Mouse (Mus musculus): ENCODE measurements around the gene Rbbp4. TPM values are rescaled to one million over a fixed set of nuclear protein-coding genes. Genes with fewer than 3 reads are reported as not detected.

Rbbp4 gene
- total RNA-seq, 2 experiments from 2014 or later: 122 to 259 TPM

DNA sequence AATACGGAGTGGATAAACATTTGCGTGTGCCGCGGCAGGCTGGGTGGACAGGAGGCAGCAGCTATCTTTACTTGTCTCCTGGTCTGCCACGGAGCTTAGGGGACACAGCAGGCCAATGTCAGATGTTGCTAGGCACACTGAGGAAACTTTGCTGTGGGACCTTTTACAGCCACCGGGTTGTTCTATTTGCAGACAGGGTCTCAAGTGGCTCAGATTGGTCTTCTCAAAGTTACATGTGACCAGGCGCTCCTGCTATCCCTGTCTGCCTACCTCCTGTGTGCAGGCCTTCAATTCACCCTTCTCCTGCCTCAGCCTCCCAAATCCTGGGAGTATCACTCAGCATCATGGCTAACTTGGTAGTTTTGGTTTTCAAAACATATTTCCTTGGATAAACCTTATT is 39.1 kb downstream of the Rbbp4 start:
- no peak for ATAC-seq (replicated peaks; ENCODE audit: poor library complexity)

DNA sequence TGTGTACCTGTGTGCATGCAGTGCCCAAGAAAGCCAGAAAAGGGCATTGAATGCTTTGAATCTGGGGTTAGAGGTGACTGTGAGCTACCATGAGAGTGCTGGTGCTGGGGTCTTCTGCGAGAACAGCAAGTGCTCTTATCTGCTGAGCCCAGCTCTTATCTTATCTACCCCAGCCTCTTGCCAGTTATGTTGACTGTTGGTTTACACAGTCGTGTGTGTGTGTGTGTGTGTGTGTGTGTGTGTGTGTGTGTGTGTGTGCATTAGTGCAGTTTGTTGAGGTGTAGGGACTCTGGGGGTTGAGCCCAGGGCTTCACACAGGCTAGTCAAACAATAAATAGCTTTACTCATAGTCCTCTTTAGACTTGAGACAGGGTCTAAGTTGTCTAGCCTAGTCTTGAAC is 40.0 kb downstream of the Rbbp4 start:
- ATAC-seq (replicated peaks; ENCODE audit: poor library complexity): peak; percentile 71

DNA sequence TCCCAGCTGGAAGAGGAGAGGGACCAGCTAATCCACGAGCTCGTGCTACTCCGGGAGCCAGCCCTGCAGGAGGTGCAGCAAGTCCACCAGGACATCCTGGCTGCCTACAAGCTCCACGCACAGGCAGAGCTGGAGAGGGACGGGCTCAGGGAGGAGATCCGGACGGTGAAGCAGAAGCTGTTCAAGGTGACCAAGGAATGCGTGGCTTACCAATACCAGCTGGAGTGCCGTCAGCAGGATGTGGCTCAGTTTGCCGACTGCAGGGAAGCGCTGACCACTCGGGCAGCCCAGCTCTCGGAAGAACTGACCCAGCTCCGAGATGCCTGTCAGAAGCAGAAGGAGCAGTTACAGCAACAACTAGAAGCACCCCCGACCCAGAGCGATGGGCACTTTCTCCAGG is 41.5 kb downstream of the Rbbp4 start:
- ATAC-seq (replicated peaks; ENCODE audit: poor library complexity): no peak

- ATAC-seq (replicated peaks; ENCODE audit: poor library complexity): peak; percentile 41; the same call in 1 of the 2 replicates
Measured at GRCm38 (mm10) chr4:129292831-129293230, 42.3 kb downstream of the Rbbp4 start.

DNA sequence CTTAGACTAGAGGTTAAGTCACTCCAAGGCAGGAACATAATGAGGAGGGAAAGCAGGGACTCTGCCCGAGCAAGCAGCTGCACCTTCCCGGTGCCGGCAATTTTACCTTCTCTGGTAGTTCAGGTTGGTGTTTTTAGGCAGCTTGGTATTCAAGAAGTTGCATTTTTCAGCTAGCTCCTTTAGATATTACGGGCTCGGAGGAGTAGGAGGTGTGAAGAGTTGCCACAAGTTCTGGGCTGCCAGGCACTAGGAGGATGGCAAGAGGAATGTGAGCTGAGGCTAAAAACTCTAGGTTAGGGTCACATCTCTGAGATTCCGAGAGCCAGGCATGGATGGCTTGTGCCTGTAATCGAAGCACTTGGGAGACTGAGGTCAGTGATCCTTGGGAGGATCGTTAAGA is 45.5 kb downstream of the Rbbp4 start:
- no peak for ATAC-seq (replicated peaks; ENCODE audit: poor library complexity)

DNA sequence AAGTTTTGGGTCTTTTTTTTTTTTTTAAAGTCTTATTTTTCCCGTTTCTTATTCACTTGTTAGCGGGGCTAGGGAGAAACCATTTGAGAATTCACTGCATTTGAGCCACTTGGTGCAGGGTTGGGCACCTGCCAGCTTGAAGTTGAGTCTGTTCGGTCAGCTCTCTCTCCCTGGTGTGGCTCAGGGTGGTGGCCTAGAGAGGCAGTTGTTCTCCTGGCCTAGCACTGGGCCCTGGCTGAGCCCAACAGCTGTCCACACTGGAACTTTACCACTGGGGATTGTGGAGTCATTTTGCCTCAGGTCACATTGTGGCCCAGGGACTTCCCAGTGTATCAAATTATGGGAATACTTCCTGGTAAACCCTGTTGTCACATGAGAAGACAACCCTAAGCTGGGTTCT is 47.1 kb downstream of the Rbbp4 start:
- ATAC-seq (replicated peaks; ENCODE audit: poor library complexity): no peak

DNA sequence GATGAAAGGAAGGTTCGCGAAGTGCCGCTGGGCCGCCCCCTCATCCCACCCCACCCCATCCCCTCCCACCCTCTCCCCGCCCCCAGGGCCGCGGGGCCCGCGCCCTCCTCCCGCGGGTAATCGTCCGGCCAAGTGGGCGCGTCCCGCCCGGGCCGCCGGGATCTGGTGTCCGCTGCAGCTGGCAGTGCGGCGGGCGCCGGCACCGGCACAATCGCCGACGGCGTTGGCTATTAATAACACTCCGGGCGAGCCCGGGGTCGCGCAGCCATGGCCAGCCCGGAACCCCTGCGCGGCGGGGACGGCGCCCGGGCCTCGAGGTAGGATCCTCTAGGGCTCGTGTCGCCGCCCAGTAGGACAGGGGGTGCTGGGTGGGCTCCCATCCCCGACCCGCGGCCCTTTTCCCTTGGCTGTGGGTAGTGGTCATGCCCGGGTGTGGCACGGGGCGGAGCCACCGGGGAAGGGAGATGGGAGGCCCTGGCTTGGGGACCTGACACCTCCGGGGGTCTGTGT is 47.6 kb downstream of the Rbbp4 start, which contains the start of gene Sync:
Sync (plus strand) TSS at position 146 of the 510 bp plus-strand sequence.
- peak; percentile 35; the same call in 1 of the 2 replicates for ATAC-seq (replicated peaks; ENCODE audit: poor library complexity)

GRCm38 (mm10) chr4:129286683-129287471 is 48.3 kb downstream of the Rbbp4 start:
- 0 out of 2 replicates have a peak, but pooled peaks have one; percentile 17 for ATAC-seq (replicated peaks; ENCODE audit: poor library complexity)

GRCm38 (mm10) chr4:129286001-129286682 is 49.0 kb downstream of the Rbbp4 start:
- ATAC-seq (replicated peaks; ENCODE audit: poor library complexity): 0 out of 2 replicates have a peak, but pooled peaks have one; percentile 11

GRCm38 (mm10) chr4:129284685-129285084 is 50.5 kb downstream of the Rbbp4 start:
- no peak for ATAC-seq (replicated peaks; ENCODE audit: poor library complexity)

- ATAC-seq (replicated peaks; ENCODE audit: poor library complexity): no peak
Measured at GRCm38 (mm10) chr4:129283226-129283625, 51.9 kb downstream of the Rbbp4 start.

GRCm38 (mm10) chr4:129282786-129283185 is 52.4 kb downstream of the Rbbp4 start:
- no peak for ATAC-seq (replicated peaks; ENCODE audit: poor library complexity)

- peak; percentile 98 for ATAC-seq (replicated peaks; ENCODE audit: poor library complexity)
Measured at GRCm38 (mm10) chr4:129276453-129276865, 58.7 kb downstream of the Rbbp4 start.

- peak; percentile 43 for ATAC-seq (replicated peaks; ENCODE audit: poor library complexity)
Measured at GRCm38 (mm10) chr4:129272756-129273046, 62.5 kb downstream of the Rbbp4 start.

DNA sequence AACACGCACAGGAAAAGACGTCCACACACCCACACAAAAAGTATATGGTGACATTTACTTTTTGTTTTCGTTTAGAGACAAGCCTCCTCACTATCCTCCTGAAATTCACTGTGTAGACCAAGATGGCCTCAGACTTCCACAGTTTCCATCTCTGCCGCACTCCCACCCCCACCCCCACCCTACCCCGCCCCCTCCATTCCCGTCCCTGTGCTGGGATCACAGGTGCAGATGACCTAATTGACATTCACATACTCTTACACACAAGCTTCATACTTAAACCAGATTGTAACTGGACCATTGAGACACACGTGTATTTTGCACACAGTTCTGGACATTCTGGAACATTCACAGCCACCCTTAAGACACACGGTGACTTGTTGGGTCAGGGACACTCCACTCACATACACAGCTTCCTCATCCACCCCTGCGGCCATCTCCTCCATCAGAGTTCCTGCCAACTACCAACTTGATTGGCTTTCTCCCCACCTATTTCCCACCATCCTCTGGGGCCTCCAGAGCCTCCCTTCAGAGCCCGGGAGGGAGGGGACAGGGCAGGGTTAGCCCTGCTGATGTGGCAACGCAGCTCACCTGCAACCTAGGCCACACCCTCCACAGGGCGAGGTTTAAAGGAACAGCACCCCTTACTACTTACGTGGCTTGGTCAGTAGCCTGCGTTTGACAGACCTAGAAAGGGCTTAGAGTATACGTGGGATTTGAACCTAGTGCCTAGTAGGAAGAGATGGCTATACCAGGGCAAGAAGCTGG is 63.0 kb downstream of the Rbbp4 start:
- peak; percentile 9 for ATAC-seq (replicated peaks; ENCODE audit: poor library complexity)

DNA sequence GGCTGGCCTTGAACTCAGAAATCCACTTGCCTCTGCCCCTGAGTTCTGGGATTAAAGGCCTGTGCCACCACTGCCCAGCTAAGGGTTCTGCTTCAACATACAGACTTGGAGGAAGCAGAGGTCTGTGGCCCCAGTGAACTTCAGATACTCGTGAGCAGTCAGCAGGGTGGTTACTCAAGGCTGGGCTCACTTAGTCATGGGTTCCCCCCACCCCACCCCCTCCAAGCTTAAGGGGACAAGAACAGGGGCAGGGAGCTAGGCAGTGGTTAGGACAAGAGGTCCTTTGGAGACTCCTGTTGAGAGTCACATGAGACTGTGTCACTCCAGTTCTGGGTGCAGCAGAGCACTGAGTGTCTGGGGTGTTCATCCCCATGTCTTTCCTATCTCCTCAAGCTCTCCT is 66.5 kb downstream of the Rbbp4 start:
- 0 out of 2 replicates have a peak, but pooled peaks have one; percentile 13 for ATAC-seq (replicated peaks; ENCODE audit: poor library complexity)

DNA sequence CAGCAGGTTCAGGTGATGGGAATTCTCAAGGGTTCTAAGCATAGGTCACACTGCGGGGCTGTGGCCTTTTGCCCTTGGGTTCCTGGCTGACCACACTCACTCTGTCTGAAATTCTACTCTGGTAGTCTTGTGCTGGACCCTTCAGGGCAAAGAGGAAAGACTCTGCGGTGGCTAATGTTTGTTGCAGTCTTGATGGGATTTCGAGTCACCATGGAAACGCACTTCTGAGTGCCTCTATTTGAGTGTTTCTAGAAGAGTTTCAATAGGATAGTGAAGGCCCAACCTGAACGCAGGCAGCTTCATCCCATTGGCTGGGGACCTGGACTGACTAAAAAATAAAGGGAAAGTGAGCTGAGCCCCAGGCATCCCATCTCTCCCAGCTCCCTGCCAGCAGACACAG is 68.3 kb downstream of the Rbbp4 start:
- ATAC-seq (replicated peaks; ENCODE audit: poor library complexity): no peak

- ATAC-seq (replicated peaks; ENCODE audit: poor library complexity): no peak
Measured at GRCm38 (mm10) chr4:129266191-129266590, 69.0 kb downstream of the Rbbp4 start.

DNA sequence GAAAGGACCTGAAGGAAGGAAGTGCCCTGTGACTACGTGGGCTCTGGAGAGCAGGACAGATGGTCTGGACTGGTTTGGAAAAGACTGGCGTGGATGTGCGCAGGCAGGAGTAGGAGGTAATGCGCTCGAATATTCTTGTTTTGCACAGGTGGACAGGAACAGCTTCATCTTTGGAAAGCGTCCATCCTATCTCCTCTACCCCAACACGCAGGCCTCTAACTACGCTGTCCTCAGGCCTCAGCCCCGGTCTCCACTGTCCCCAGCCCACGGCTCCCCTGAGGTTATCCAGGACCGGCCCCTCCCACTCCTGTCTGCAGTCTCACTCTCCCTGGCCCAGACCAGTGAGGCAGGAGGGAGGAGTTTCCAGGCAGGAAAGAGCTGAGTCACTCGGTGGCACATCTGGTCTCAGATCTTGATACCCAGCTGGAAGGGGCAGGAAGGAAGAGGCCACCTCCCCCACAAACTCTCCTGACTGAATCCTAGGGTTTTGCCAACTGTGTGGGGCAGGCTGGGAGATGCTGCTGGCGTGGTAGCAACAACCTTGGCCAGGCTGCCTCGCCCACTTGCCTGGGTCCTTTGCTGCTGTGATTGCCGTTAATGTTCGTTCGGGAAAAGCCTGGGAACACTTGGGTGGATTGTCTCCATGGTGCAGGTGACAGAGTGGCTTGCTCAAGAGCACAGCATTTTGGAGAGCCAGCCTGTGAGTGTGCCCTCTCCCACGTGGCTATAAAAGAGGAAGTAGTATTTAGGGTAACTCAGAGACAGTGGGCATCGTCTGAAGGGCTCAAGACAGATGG is 71.7 kb downstream of the Rbbp4 start:
- ATAC-seq (replicated peaks; ENCODE audit: poor library complexity): peak; percentile 95

DNA sequence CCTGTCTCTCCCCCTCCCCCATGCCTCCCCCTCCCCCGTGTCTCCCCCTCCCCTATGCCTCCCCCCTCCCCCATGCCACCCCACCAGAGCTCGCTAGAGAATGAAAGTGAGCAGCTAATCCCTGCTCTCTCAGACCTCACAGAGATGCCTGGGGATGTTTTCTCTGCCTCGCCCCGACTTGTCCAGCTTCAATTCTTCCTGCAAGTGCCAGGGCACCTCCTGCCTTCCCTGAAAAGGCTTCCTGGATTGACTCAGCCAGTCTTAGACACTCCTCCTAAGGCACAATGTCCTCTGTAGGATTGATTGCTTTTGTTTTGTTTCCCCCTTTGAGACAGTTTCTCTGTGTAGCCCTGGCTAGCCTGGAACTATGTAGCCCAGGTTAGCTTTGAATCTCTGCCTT is 74.0 kb downstream of the Rbbp4 start, which contains the start of gene C77080:
C77080 (minus strand) TSS at position 209 of the 400 bp plus-strand sequence.
- ATAC-seq (replicated peaks; ENCODE audit: poor library complexity): no peak
